In the genomic region with DNA sequence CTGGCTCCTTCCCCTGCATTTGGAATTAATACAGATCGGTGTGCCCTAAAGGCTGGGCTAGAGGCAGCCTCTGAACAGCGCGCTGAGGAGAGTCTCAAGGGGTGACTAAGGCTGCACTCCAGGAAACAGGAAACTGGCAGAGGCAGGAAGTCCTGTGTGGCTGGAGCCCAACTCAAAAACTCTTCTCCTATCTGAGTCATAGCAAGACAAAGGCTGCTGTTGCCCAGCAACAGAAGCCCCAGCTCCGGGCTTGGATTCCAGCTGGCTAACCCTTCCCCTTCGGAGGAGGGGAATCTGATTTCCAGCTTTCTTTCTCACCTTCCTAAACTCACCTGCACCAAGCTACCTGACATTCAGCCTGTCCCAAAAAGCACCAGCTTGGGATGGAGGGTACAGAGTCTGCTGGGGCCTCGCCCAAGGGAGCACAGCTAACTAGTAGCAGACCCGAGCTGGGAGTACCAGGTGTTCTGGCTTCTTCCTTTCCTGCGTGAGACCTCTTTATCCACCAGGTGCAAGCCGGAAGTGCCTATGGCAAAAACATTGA, we compare ENCODE assay signal across 8 mouse cellular contexts. TPM values are rescaled to one million over a fixed set of nuclear protein-coding genes. Genes with fewer than 3 reads are reported as not detected.
DNase-seq lines count a peak whose midpoint lies in the region; TF ChIP-seq lines count a peak whose summit lies in the region.

No protein-coding gene starts in this region.

- H3ac ChIP-seq in C2C12 (ENCODE audit: control insufficient read depth, insufficient read length, low read depth) = peak overlapping the region; percentile 10

- no peaks in the 10 kb centered on the region for H3K36me3 ChIP-seq in C2C12 (ENCODE audit: control insufficient read depth, insufficient read depth)
- H3K36me3 ChIP-seq in hindbrain, embryonic 10.5 days = no peaks in the 10 kb centered on the region

- no peak overlapping the region for H3K4me3 ChIP-seq in C2C12 (ENCODE audit: insufficient read depth, poor library complexity, severe bottlenecking)
- peak overlapping the region; percentile 24; the same call in 1 of the 2 replicates for H3K4me3 ChIP-seq in hindbrain, embryonic 10.5 days

- no peaks in the 10 kb centered on the region for H3K79me2 ChIP-seq in C2C12 (ENCODE audit: control insufficient read depth, insufficient read depth)

- H3K9me3 ChIP-seq in hindbrain, embryonic 10.5 days = no peaks in the 10 kb centered on the region

- DNase-seq in adrenal gland, postnatal 10 days = peak; percentile 72
- peak; percentile 29 for DNase-seq in forelimb bud, embryonic 11.5 days (ENCODE audit: low read depth, low spot score)
- peak; percentile 66 for DNase-seq in hindbrain, embryonic 10.5 days (ENCODE audit: low spot score)
- DNase-seq in layer of hippocampus, adult 9-11 months = peak; percentile 75
- DNase-seq in lung, postnatal 10 days = peak; percentile 86
- peak; percentile 43 for DNase-seq in right cerebral cortex, postnatal 14 days
- no peak for DNase-seq in cerebellum, postnatal 36 days

- no peak for TF ChIP-seq CTCF in C2C12 (IDR thresholded peaks at IDR 0.05; ENCODE audit: control insufficient read depth, insufficient read depth, insufficient read length)

- peak overlapping the region; percentile 81 for H3K27ac ChIP-seq in hindbrain, embryonic 10.5 days

- H3K79me3 ChIP-seq in C2C12 (ENCODE audit: low read depth) = no peaks in the 10 kb centered on the region

- H3K27me3 ChIP-seq in C2C12 (ENCODE audit: control insufficient read depth, insufficient read depth, insufficient read length) = no peaks in the 10 kb centered on the region
- peaks cover 9% of the 10 kb centered on the region; the same call in 1 of the 2 replicates for H3K27me3 ChIP-seq in hindbrain, embryonic 10.5 days (ENCODE audit: insufficient read depth, poor library complexity, severe bottlenecking)

- H3K4me1 ChIP-seq in hindbrain, embryonic 10.5 days (replicated peaks) = peaks cover 24% of the 10 kb centered on the region

- WGBS in hindbrain, embryonic 10.5 days = 29% methylated on average over 9 of the region's 9 CpGs

TF ChIP-seq in C2C12, 6 proteins besides CTCF, POLR2A, EP300 and RAD21:
- no peak for TF ChIP-seq MYOG (IDR thresholded peaks at IDR 0.05; ENCODE audit: control insufficient read depth, extremely low read depth, insufficient read length)
- peak; percentile 35 for TF ChIP-seq MAX (IDR thresholded peaks at IDR 0.05)
- no peak for TF ChIP-seq MYOD1 (IDR thresholded peaks at IDR 0.05; ENCODE audit: control insufficient read depth, insufficient read length, low read depth)
- TF ChIP-seq FOSL1 (IDR thresholded peaks at IDR 0.05; ENCODE audit: insufficient read depth, low read length, poor library complexity, severe bottlenecking) = peak; percentile 33

RNA-seq across cellular contexts. Expression of a gene that starts 41.3 kb away (rescaled TPM):
- polyA plus RNA-seq in C2C12 (2012; fragmentation: generic; extraction: Trizol) = 0.21 TPM
- under 1 TPM; 0.27 to 0.33 TPM for total RNA-seq in adrenal gland, postnatal 10 days (2021)
- polyA plus RNA-seq in hindbrain, embryonic 10.5 days (2016; fragmentation: Nextera tagmentation; extraction: Ambion mirVana) = 0.31 and 0.55 TPM in 2 replicates

RNA-seq across cellular contexts. Expression of a gene that starts 45.8 kb away (rescaled TPM):
- polyA plus RNA-seq in C2C12 (2012; fragmentation: generic; extraction: Trizol) = 156 TPM
- 10 to 100 TPM; 14.1 to 23.8 TPM for total RNA-seq in adrenal gland, postnatal 10 days (2021)
- polyA plus RNA-seq in hindbrain, embryonic 10.5 days (2016; fragmentation: Nextera tagmentation; extraction: Ambion mirVana) = 228 and 229 TPM in 2 replicates

Comparison
In these comparisons a context has a peak if more than half of its experiments do, and no peak if none do; other contexts are left out.
1. DNase-seq: peak in adrenal gland, postnatal 10 days (single experiment), forelimb bud, embryonic 11.5 days (single experiment), hindbrain, embryonic 10.5 days (single experiment), layer of hippocampus, adult 9-11 months (single experiment), lung, postnatal 10 days (single experiment) and right cerebral cortex, postnatal 14 days (single experiment); none in cerebellum, postnatal 36 days (0 of 2).